In the genomic region with DNA sequence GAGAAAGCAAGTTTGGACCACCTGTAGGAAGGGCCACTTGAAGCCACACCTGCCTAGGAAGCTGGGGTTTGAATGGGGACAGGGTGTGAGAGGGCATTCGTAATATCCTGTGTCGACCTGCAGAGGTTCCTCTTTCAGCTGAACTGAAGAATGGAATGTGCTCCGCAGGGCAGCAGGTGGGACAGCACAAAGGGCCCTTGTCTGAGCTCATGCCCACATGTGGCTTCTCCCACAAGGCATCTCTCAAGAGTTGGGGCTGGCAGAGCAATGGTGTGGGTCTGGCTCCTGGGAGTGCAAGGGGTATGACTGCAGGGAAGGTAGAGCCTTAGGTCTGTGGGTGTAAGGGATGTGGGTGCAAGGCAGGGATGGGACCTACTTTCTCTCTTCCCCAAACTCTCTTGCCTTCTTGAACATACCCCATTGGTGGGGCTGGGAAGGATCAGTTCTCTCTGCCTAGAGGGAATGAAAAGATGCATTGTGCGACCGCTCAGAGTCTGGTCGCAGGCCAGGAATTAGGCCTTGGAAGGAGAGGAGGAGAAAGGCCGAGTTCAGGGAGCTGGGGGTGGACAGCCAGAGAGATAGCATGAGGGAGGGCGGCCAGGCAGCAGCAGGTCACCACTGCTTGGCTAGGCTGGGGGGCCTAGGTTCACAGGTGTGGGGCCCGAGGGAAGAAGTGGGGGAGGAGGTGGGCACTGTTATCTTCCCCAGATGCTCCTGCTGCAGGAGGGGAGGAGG, we compare ENCODE assay signal across 8 mouse cellular contexts.
A peak's percentile ranks its signal among the peaks of the same experiment; 100 is the strongest.
DNase-seq lines count a peak whose midpoint lies in the region; ATAC-seq lines count a peak whose summit lies in the region.

No protein-coding gene starts in this region.

- H3K4me2 ChIP-seq in heart, embryonic 12.5 days = no peak overlapping the region
- no peak overlapping the region for H3K4me2 ChIP-seq in hindbrain, embryonic 15.5 days
- H3K4me2 ChIP-seq in limb, embryonic 12.5 days = peak overlapping the region; percentile 17; the same call in 1 of the 2 replicates

- DNase-seq in heart, adult 9 months (ENCODE audit: low spot score in 2 of 2) = no peak
- peak; percentile 45 for DNase-seq in embryo, embryonic 10.5 days (ENCODE audit: low spot score)
- DNase-seq in testis, postnatal 10 days (ENCODE audit: low spot score) = peak; percentile 84
- DNase-seq in kidney, postnatal 36 days = no peak
- no peak for DNase-seq in gastrocnemius, postnatal 14 days

- no peak overlapping the region for H3K4me3 ChIP-seq in heart, embryonic 12.5 days
- no peak overlapping the region for H3K4me3 ChIP-seq in hindbrain, embryonic 15.5 days
- no peak overlapping the region for H3K4me3 ChIP-seq in limb, embryonic 12.5 days (replicated peaks)

- 40% methylated on average over 9 of the region's 9 CpGs for WGBS in heart, embryonic 12.5 days
- 37% methylated on average over 9 of the region's 9 CpGs for WGBS in hindbrain, embryonic 15.5 days
- 22% methylated on average over 9 of the region's 9 CpGs for WGBS in limb, embryonic 12.5 days

- peak; percentile 26; the same call in 1 of the 2 replicates for ATAC-seq in heart, embryonic 12.5 days (ENCODE audit: insufficient number of reproducible peaks, low FRiP score)
- peak; percentile 80 for ATAC-seq in hindbrain, embryonic 15.5 days (ENCODE audit: low FRiP score, low read depth)
- ATAC-seq in limb, embryonic 12.5 days (ENCODE audit: insufficient number of reproducible peaks, insufficient read depth, low FRiP score, low TSS enrichment, low read depth) = peak; percentile 56; the same call in 1 of the 2 replicates

- no peaks in the 10 kb centered on the region for H3K36me3 ChIP-seq in heart, embryonic 12.5 days
- no peaks in the 10 kb centered on the region for H3K36me3 ChIP-seq in hindbrain, embryonic 15.5 days
- H3K36me3 ChIP-seq in limb, embryonic 12.5 days = no peaks in the 10 kb centered on the region

- H3K4me1 ChIP-seq in heart, embryonic 12.5 days (replicated peaks) = peaks cover 17% of the 10 kb centered on the region; the same call in 1 of the 2 replicates
- peaks cover 11% of the 10 kb centered on the region for H3K4me1 ChIP-seq in hindbrain, embryonic 15.5 days (replicated peaks)
- H3K4me1 ChIP-seq in limb, embryonic 12.5 days (replicated peaks) = peaks cover 30% of the 10 kb centered on the region

- H3K27ac ChIP-seq in heart, embryonic 12.5 days (ENCODE audit: poor library complexity, severe bottlenecking) = no peak overlapping the region
- H3K27ac ChIP-seq in hindbrain, embryonic 15.5 days (replicated peaks) = peak overlapping the region; percentile 71
- H3K27ac ChIP-seq in limb, embryonic 12.5 days = peak overlapping the region; percentile 87

- H3K27me3 ChIP-seq in heart, embryonic 12.5 days (replicated peaks) = no peaks in the 10 kb centered on the region
- H3K27me3 ChIP-seq in hindbrain, embryonic 15.5 days = no peaks in the 10 kb centered on the region
- no peaks in the 10 kb centered on the region for H3K27me3 ChIP-seq in limb, embryonic 12.5 days

- H3K9ac ChIP-seq in heart, embryonic 12.5 days = no peak overlapping the region
- no peak overlapping the region for H3K9ac ChIP-seq in hindbrain, embryonic 15.5 days
- H3K9ac ChIP-seq in limb, embryonic 12.5 days (replicated peaks) = 0 out of 2 replicates have a peak overlapping the region, but pooled peaks have one; percentile 8

- intact Hi-C loops in gastrocnemius, postnatal 14 days (cut with DNase I; ENCODE audit: low total_unique reads) = no loop called here

- no peaks in the 10 kb centered on the region for H3K9me3 ChIP-seq in heart, embryonic 12.5 days (replicated peaks)
- no peaks in the 10 kb centered on the region for H3K9me3 ChIP-seq in hindbrain, embryonic 15.5 days
- no peaks in the 10 kb centered on the region for H3K9me3 ChIP-seq in limb, embryonic 12.5 days

Comparison
In these comparisons a context has a peak if more than half of its experiments do, and no peak if none do; other contexts are left out.
1. ATAC-seq: peak in every context shown above with its lines; median percentile 80 in hindbrain, embryonic 15.5 days; 56 in limb, embryonic 12.5 days; 26 in heart, embryonic 12.5 days.
2. DNase-seq: peak in embryo, embryonic 10.5 days (single experiment) and testis, postnatal 10 days (single experiment); none in heart, adult 9 months (0 of 2), kidney, postnatal 36 days (0 of 2) and gastrocnemius, postnatal 14 days (single experiment).